Mouse (Mus musculus) CH12.LX (cell line): ENCODE data around the gene Pou3f3. TPM values are rescaled to one million over a fixed set of nuclear protein-coding genes. Genes with fewer than 3 reads are reported as not detected.

Source experiments
- DNase-seq: peaks from one replicate; pipeline ENCODE4 v3.0.0-alpha.2; 2013; ENCODE audit errors: extremely low read depth
- H3K27ac ChIP-seq: 2 replicates; pipeline ENCODE4 v1.5.1; 2012; ENCODE audit warnings: low read depth, mild to moderate bottlenecking, control low read depth, moderate library complexity; ENCODE audit not compliant: insufficient read depth
- H3K27me3 ChIP-seq: replicated peaks from 2 replicates; pipeline ENCODE3; 2012; ENCODE audit warnings: inconsistent platforms
- H3K36me3 ChIP-seq, 2 experiments: replicated peaks in 1 of 2; 2 replicates each; pipeline versions ENCODE3 to v1.6.1; 2012; ENCODE audit warnings: inconsistent platforms in 1 of 2, low read length in 1 of 2, mild to moderate bottlenecking in 1 of 2, mixed read lengths in 1 of 2, moderate library complexity in 1 of 2; ENCODE audit not compliant: control insufficient read depth in 1 of 2, insufficient read depth in 1 of 2
- H3K4me1 ChIP-seq, 2 experiments: 2 replicates each; pipeline ENCODE4 v1.6.1; 2012; ENCODE audit warnings: inconsistent platforms in 1 of 2, moderate library complexity in 1 of 2; ENCODE audit not compliant: insufficient read depth in 2 of 2, control insufficient read depth in 1 of 2
- H3K4me2 ChIP-seq: 2 replicates; pipeline ENCODE4 v1.6.1; 2012; ENCODE audit warnings: low read depth, mild to moderate bottlenecking, control low read depth; ENCODE audit not compliant: poor library complexity, insufficient read depth, severe bottlenecking
- H3K4me3 ChIP-seq, 3 experiments: fragments of 150-350 bp in 1 of 3; sonication (generic) in 1 of 3; replicated peaks in 1 of 3; 2 replicates each; pipeline versions ENCODE3 to v1.5.1; 2011 to 2012; ENCODE audit warnings: low read depth in 2 of 3, low read length in 2 of 3, mild to moderate bottlenecking in 2 of 3, moderate library complexity in 2 of 3, control low read depth in 1 of 3, improper control_type of control experiment in 1 of 3, inconsistent platforms in 1 of 3, mixed read lengths in 1 of 3; ENCODE audit not compliant: poor library complexity in 1 of 3
- H3K79me2 ChIP-seq: replicated peaks from 2 replicates; pipeline ENCODE4 v1.6.1; 2012; ENCODE audit warnings: mild to moderate bottlenecking, moderate library complexity; ENCODE audit not compliant: control insufficient read depth, poor library complexity, insufficient read depth, severe bottlenecking; ENCODE audit errors: extremely low read depth
- H3K9ac ChIP-seq: 2 replicates; pipeline ENCODE4 v1.6.1; 2012; ENCODE audit warnings: low read depth, mild to moderate bottlenecking, control low read depth, moderate library complexity; ENCODE audit not compliant: insufficient read depth
- H3K9me3 ChIP-seq: replicated peaks from 2 replicates; pipeline ENCODE3; 2012; ENCODE audit warnings: low read length, inconsistent platforms, mixed read lengths
- BHLHE40 ChIP-seq: IDR thresholded peaks from 2 replicates; pipeline ENCODE4 v1.6.1; 2011; ENCODE audit warnings: mild to moderate bottlenecking, low read depth, low read length, improper control_type of control experiment
- CHD1 ChIP-seq: IDR thresholded peaks from 2 replicates; pipeline ENCODE4 v1.6.1; 2012; ENCODE audit warnings: low read depth, low read length, improper control_type of control experiment, inconsistent platforms
- CTCF ChIP-seq, 2 experiments: IDR thresholded peaks in 1 of 2; conservative IDR thresholded peaks in 1 of 2; 2 replicates each; pipeline ENCODE4 v1.5.1; 2011 to 2012; ENCODE audit warnings: low read depth in 2 of 2, low read length in 2 of 2, improper control_type of control experiment in 1 of 2, inconsistent platforms in 1 of 2, mild to moderate bottlenecking in 1 of 2, moderate library complexity in 1 of 2
- ELF1 ChIP-seq: IDR thresholded peaks from 2 replicates; pipeline ENCODE4 v1.6.1; 2014; ENCODE audit warnings: low read depth, mild to moderate bottlenecking, inconsistent platforms, low read length, improper control_type of control experiment
- EP300 ChIP-seq: IDR thresholded peaks from 2 replicates; pipeline ENCODE4 v1.6.1; 2011; ENCODE audit warnings: low read length, improper control_type of control experiment
- ETS1 ChIP-seq: conservative IDR thresholded peaks from 2 replicates; pipeline ENCODE4 v1.6.1; 2012; ENCODE audit warnings: low read depth, mild to moderate bottlenecking, inconsistent platforms, low read length, improper control_type of control experiment, moderate library complexity
- GABPA ChIP-seq: IDR thresholded peaks from 2 replicates; pipeline ENCODE4 v1.6.1; 2012; ENCODE audit warnings: low read depth, low read length, improper control_type of control experiment, inconsistent platforms; ENCODE audit not compliant: insufficient replicate concordance
- HCFC1 ChIP-seq: IDR thresholded peaks from 2 replicates; pipeline ENCODE4 v1.6.1; 2012; ENCODE audit warnings: low read depth, mild to moderate bottlenecking, inconsistent platforms, low read length, improper control_type of control experiment
- JUND ChIP-seq: conservative IDR thresholded peaks from 2 replicates; pipeline ENCODE4 v1.6.1; 2011; ENCODE audit warnings: low read depth, low read length, improper control_type of control experiment
- MAFK ChIP-seq: IDR thresholded peaks from 2 replicates; pipeline ENCODE4 v1.6.1; 2011; ENCODE audit warnings: low read length, improper control_type of control experiment; ENCODE audit not compliant: insufficient replicate concordance
- MAZ ChIP-seq: IDR thresholded peaks from 2 replicates; pipeline ENCODE4 v1.6.1; 2012; ENCODE audit warnings: low read depth, mild to moderate bottlenecking, inconsistent platforms, low read length, improper control_type of control experiment, moderate library complexity
- MXI1 ChIP-seq: IDR thresholded peaks from 2 replicates; pipeline ENCODE4 v1.6.1; 2011; ENCODE audit warnings: mild to moderate bottlenecking, low read depth, low read length, improper control_type of control experiment
- MYC ChIP-seq: IDR thresholded peaks from 2 replicates; pipeline ENCODE4 v1.6.1; 2011; ENCODE audit warnings: low read depth, mild to moderate bottlenecking, improper control_type of control experiment, low read length
- POLR2A ChIP-seq: IDR thresholded peaks from 2 replicates; pipeline ENCODE4 v1.6.1; 2011; ENCODE audit warnings: low read depth, mild to moderate bottlenecking, improper control_type of control experiment, low read length
- POLR2AphosphoS2 ChIP-seq: IDR thresholded peaks from 2 replicates; pipeline ENCODE4 v1.6.1; 2011; ENCODE audit warnings: low read depth, low read length, improper control_type of control experiment
- RCOR1 ChIP-seq: conservative IDR thresholded peaks from 2 replicates; pipeline ENCODE4 v1.6.1; 2012; ENCODE audit warnings: low read depth, mild to moderate bottlenecking, inconsistent platforms, low read length, improper control_type of control experiment
- TBP ChIP-seq: conservative IDR thresholded peaks from 2 replicates; pipeline ENCODE4 v1.6.1; 2011; ENCODE audit warnings: low read depth, low read length, improper control_type of control experiment
- TCF12 ChIP-seq: IDR thresholded peaks from 2 replicates; pipeline ENCODE4 v1.6.1; 2014; ENCODE audit warnings: low read depth, mild to moderate bottlenecking, inconsistent platforms, low read length, improper control_type of control experiment
- ZKSCAN1 ChIP-seq: IDR thresholded peaks from 2 replicates; pipeline ENCODE4 v1.6.1; 2012; ENCODE audit warnings: low read depth, inconsistent platforms, low read length, improper control_type of control experiment, borderline replicate concordance
- dilution Hi-C: fragments of 300-500 bp; cut with MboI; formaldehyde crosslinking; loops from 2 replicates; pipeline ENCODE4 v1.14.3; 2020; ENCODE audit warnings: low sequenced_read_pairs; ENCODE audit not compliant: extremely low pct_unique_long_range_greater_than_20kb, extremely low pct_ligation_motif_present
- in situ Hi-C: fragments of 300-500 bp; cut with MboI; formaldehyde crosslinking; loops from 3 replicates; pipeline ENCODE4 v1.14.3; 2019; ENCODE audit warnings: low sequenced_read_pairs, low pct_ligation_motif_present, low pct_unique_long_range_greater_than_20kb, mixed read lengths
- polyA plus RNA-seq: library from polyadenylated mRNA; unstranded; fragments of >175 nt; gene quantifications from 2 replicates; pipeline ENCODE4 v1.2.1, GENCODE M21; 2012; ENCODE audit warnings: low read depth; ENCODE audit not compliant: insufficient read length
- total RNA-seq, 2 experiments: library from RNA; depleted of rRNA; stranded (reverse); fragments of 300-350 nt in 1 of 2; fragments of >200 nt in 1 of 2; gene quantifications; 2 replicates each; pipeline ENCODE4 v1.2.3; 2012 to 2014

The Pou3f3 gene
- total and polyA plus RNA-seq, 3 experiments: not detected

- Histone ChIP-seq H3K27me3 (no peaks in the 10 kb centered on the region), H3K27ac (no peak overlapping the region), H3K4me1 (no peaks in the 10 kb centered on the region), H3K9me3 (peaks cover 44% of the 10 kb centered on the region), H3K4me3 (no peak overlapping the region), H3K36me3 (no peaks in the 10 kb centered on the region), H3K9ac (no peak overlapping the region), H3K4me2 (no peak overlapping the region), H3K79me2 (no peaks in the 10 kb centered on the region)
- dilution Hi-C loops: no loop called here
- DNase-seq: no peak
- in situ Hi-C loops: no loop called here
- TF ChIP-seq GABPA (no peak), TBP (no peak), RCOR1 (no peak), EP300 (no peak), ZKSCAN1 (no peak), MYC (no peak), JUND (no peak), POLR2AphosphoS2 (no peak), MAZ (no peak), CTCF (conservative IDR thresholded peaks at IDR 0.05 in 1 of 2, IDR thresholded peaks at IDR 0.05 in 1 of 2; ENCODE audit: low read depth in 2 of 2, low read length in 2 of 2) (no peak), CHD1 (no peak), ETS1 (no peak), MXI1 (no peak)
Observed at GRCm38 (mm10) chr1:42692221-42692620, 3.3 kb upstream of the Pou3f3 start.

DNA sequence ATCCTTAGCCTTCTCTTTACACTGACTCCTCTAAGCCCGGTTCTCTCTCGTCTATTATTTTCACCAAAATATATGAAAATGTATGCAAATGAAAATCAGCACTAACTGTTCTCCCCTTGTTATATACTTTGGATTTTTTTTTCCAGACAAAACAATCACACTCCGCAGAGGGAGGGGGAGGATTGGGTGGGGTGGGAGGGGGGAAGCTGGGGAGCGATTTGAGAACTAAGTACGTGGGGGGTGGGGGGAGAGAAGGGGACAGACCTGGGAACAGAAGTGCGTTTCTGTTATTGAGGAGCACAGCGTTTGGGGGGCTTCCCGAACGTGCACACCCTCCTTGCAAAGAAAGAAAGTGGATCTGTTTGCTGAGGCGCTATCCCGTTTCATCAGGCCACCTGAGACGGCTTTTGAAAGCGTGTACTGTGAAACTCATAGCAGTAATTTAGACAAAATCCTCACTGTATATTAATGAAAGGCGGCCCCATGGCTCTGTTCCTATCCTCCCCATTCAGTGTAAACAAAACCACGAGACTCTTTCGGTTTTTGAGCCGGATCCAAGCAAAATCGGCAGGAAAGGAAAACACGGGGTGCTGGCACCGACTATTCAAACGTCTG lies 2.4 kb upstream of the Pou3f3 start:
- Histone ChIP-seq H3K4me2 (no peak overlapping the region), H3K9me3 (peaks cover 50% of the 10 kb centered on the region), H3K4me1 (no peaks in the 10 kb centered on the region), H3K4me3 (no peak overlapping the region), H3K27ac (no peak overlapping the region), H3K9ac (no peak overlapping the region), H3K36me3 (no peaks in the 10 kb centered on the region), H3K27me3 (no peaks in the 10 kb centered on the region), H3K79me2 (no peaks in the 10 kb centered on the region)
- no peak for TF ChIP-seq MXI1
- TF ChIP-seq ELF1: no peak
- no peak for TF ChIP-seq BHLHE40
- TF ChIP-seq CTCF (conservative IDR thresholded peaks at IDR 0.05 in 1 of 2, IDR thresholded peaks at IDR 0.05 in 1 of 2; ENCODE audit: low read depth in 2 of 2, low read length in 2 of 2): no peak
- no peak for TF ChIP-seq TCF12
- TF ChIP-seq HCFC1: no peak
- TF ChIP-seq POLR2A: no peak
- TF ChIP-seq MAFK: no peak
- TF ChIP-seq GABPA: no peak
- in situ Hi-C loops (no loop called here), dilution Hi-C loops (no loop called here)
- DNase-seq: no peak
